Mouse (Mus musculus): ENCODE measurements around the gene Tbc1d30.
"Not testable (repeated sequence)": the region's sequence is repeated elsewhere in the genome, so short reads cannot be mapped to it uniquely, and the experiment has no call there.

Gene Tbc1d30

GRCm38 (mm10) chr10:121365781-121366272 is 14.7 kb upstream of the Tbc1d30 start:
- no peak for DNase-seq (ENCODE audit: low read depth, low spot score)

GRCm38 (mm10) chr10:121364801-121365564 is 13.9 kb upstream of the Tbc1d30 start, which contains the start of gene Gns:
TSS of gene Gns (plus strand) at chr10:121365090.
- DNase-seq (ENCODE audit: low read depth, low spot score), result peak; percentile 49

GRCm38 (mm10) chr10:121364306-121364705 is 13.2 kb upstream of the Tbc1d30 start:
- DNase-seq (ENCODE audit: low read depth, low spot score), result no peak

- DNase-seq (ENCODE audit: low read depth, low spot score), result no peak
Measured at GRCm38 (mm10) chr10:121363201-121363600, 12.1 kb upstream of the Tbc1d30 start.

GRCm38 (mm10) chr10:121360358-121360757 is 9.3 kb upstream of the Tbc1d30 start:
- DNase-seq (ENCODE audit: low read depth, low spot score), result no peak

GRCm38 (mm10) chr10:121351692-121352290 is 713 bp upstream of the Tbc1d30 start:
- no peak for DNase-seq (ENCODE audit: low read depth, low spot score)

- no peak for DNase-seq (ENCODE audit: low read depth, low spot score)
Measured at GRCm38 (mm10) chr10:121350357-121351065, 567 bp downstream of the Tbc1d30 start.

GRCm38 (mm10) chr10:121349244-121349643 is 1.8 kb downstream of the Tbc1d30 start:
- DNase-seq (ENCODE audit: low read depth, low spot score), result no peak

GRCm38 (mm10) chr10:121343867-121344266 is 7.2 kb downstream of the Tbc1d30 start:
- DNase-seq (ENCODE audit: low read depth, low spot score), result no peak

GRCm38 (mm10) chr10:121342260-121342659 is 8.8 kb downstream of the Tbc1d30 start:
- DNase-seq (ENCODE audit: low read depth, low spot score), result no peak

- no peak for DNase-seq (ENCODE audit: low read depth, low spot score)
Measured at GRCm38 (mm10) chr10:121340754-121341593, 10.1 kb downstream of the Tbc1d30 start.

GRCm38 (mm10) chr10:121336536-121336935 is 14.5 kb downstream of the Tbc1d30 start:
- not testable (repeated sequence) for DNase-seq (ENCODE audit: low read depth, low spot score)

GRCm38 (mm10) chr10:121334576-121334975 is 16.5 kb downstream of the Tbc1d30 start:
- DNase-seq (ENCODE audit: low read depth, low spot score), result no peak

- no peak for DNase-seq (ENCODE audit: low read depth, low spot score)
Measured at GRCm38 (mm10) chr10:121330940-121331339, 20.1 kb downstream of the Tbc1d30 start.

- no peak for DNase-seq (ENCODE audit: low read depth, low spot score)
Measured at GRCm38 (mm10) chr10:121329586-121329985, 21.5 kb downstream of the Tbc1d30 start.

GRCm38 (mm10) chr10:121326167-121326566 is 24.9 kb downstream of the Tbc1d30 start:
- no peak for DNase-seq (ENCODE audit: low read depth, low spot score)

GRCm38 (mm10) chr10:121323493-121323892 is 27.6 kb downstream of the Tbc1d30 start:
- no peak for DNase-seq (ENCODE audit: low read depth, low spot score)

- DNase-seq (ENCODE audit: low read depth, low spot score), result no peak
Measured at GRCm38 (mm10) chr10:121318397-121318950, 32.6 kb downstream of the Tbc1d30 start.

- DNase-seq (ENCODE audit: low read depth, low spot score), result no peak
Measured at GRCm38 (mm10) chr10:121316361-121316760, 34.7 kb downstream of the Tbc1d30 start.

GRCm38 (mm10) chr10:121315321-121316283 is 35.5 kb downstream of the Tbc1d30 start:
- no peak for DNase-seq (ENCODE audit: low read depth, low spot score)

Data from WW6 (cell line).